Mouse (Mus musculus) splenic B cell, adult 2 months (primary cell): ENCODE results near the gene Prkcd.

Experiments
- DNase-seq: peaks from one replicate; pipeline ENCODE4 v3.0.0-alpha.2; 2011; ENCODE audit warnings: low read depth, low spot score
- H3K27me3 ChIP-seq: 2 replicates; pipeline ENCODE4 v1.6.1; 2012; ENCODE audit warnings: mild to moderate bottlenecking, low read length, moderate library complexity, mixed read lengths; ENCODE audit not compliant: control insufficient read depth, poor library complexity, insufficient read depth, severe bottlenecking
- H3K36me3 ChIP-seq: 2 replicates; pipeline ENCODE4 v1.6.1; 2012; ENCODE audit warnings: mild to moderate bottlenecking, low read length, moderate library complexity, mixed read lengths; ENCODE audit not compliant: control insufficient read depth, poor library complexity, insufficient read depth, severe bottlenecking

The Prkcd gene

DNA sequence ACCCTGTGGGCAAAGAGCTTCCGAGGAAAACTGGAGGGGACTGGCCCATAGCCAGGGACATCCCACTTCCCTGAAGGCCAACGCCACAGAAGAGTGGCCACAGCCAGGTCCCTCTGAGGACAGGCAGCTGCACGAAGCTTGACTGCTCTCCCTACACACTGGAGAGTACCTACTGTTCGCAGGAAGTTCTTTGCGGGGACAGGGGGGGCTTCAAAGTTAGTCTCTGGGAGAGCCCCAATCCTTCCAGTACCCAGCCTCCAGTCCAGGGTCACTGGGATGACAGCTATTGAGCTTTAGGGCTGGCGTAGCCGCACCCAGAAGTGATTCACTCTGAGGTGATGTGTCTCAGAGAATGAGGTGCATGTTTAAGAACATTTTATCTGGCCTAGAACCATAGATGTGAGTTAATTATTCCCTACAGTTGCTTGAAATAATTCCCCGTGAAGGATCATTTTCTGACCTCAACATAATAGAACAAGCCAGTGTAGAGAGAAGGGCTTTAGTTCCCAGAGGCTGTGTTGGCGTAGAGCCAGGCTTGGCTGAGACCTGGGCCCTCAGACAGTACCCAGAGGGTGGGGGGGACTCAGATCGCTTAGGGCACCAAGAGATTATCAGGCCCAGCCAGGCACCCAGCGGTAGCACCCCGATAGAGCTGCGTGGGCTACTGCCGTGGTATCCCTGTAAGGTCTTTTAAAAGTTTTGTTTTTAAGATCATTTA, 64.4 kb downstream of the Prkcd start:
- Histone ChIP-seq H3K27me3 (no peaks in the 10 kb centered on the region), H3K36me3 (peaks cover 23% of the 10 kb centered on the region)
- DNase-seq, result no peak

DNA sequence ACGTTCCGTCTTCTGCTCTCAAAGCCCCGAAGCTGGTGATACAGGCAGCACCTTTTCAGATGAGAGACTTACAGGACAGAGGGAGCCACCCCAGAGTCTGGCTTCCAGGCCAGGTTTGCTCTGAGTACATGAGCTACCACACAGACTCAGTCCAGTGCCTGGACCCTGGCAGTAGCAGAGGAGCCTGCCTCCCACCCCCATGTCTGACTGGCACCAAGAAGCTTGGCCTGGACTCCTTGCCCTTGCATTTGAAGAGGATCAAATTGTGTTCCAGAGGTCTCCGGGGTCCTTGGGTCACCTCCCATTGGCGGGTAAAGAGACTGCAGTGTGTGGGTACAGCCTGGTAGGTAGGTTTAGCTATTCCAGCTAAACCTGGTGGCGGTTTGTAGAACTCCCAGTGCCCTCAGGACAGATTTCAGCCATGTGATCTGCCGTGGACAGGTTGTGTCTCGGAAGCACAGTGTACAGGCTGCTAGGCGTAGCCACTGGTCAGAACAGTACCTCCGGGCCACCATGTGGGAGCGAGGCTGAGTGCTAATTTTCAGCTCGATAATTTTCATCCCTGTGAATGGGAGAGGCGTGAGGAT, 65.1 kb downstream of the Prkcd start:
- Histone ChIP-seq H3K27me3 (no peaks in the 10 kb centered on the region), H3K36me3 (peaks cover 27% of the 10 kb centered on the region)
- no peak for DNase-seq

DNA sequence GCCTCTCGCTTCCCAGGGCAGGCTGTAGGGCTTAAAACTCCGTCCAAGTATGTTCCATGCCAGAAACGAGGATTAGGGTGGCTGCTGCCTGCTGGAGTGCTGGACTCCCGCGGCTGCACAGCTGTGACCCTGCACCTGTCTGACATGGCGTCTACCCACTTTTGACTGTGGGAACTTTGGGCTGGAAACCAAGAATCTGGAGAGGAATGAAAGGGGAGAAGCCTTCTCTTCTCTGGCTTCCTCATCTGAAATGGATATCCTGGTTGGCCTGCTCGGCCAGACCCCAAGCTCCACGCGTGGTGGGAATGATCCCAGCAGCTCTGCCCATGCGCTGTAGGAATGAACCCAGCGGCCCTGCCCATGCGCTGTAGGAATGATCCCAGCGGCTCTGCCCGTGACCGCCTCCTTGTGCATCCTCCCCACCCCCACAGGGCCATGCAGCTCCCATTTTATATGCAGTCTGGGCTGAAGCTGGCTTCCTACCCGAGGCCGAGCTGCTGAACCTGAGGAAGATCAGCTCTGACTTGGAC, 66.6 kb downstream of the Prkcd start:
- Histone ChIP-seq H3K27me3 (no peaks in the 10 kb centered on the region), H3K36me3 (peaks cover 23% of the 10 kb centered on the region)
- DNase-seq, result no peak

DNA sequence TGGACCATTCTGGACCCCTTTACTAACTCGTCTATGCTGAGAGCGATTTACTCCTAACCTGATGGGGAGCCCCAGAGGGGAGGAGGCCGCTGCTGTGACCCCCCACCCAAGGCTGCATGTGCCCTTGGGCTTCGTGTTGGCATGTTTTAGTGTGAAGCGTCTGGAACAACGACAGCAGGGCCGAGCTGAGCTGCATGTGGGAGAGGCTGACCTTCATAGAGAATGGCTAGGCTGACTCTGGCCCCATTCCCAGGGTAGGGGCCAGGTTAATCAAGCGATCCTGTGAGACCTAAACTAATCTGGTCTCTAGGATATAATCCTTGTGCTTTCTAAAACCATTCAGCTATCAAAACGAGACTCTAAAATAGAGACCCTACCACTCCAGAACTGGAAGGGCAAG, 68.3 kb downstream of the Prkcd start:
- Histone ChIP-seq H3K27me3 (no peaks in the 10 kb centered on the region), H3K36me3 (peaks cover 21% of the 10 kb centered on the region)
- no peak for DNase-seq

DNA sequence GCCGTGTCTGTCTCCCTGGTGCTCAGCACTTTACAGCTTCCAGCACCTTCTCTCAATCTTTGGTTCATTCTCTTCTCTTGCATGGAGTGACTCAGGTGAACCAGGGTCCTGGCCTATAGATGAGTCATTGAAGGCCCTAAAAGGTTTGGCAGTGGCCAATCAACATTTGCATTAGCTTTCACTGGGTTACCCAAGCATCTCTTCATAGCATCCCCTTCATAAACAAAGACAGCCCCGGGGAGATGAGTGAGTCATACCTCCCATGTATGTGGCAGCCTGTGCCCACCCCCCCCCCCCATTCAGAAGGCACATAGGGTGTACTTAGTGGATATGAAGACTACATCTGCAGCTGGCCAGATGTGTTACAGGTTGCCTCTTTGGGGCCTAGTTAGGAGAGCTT, 69.4 kb downstream of the Prkcd start:
- Histone ChIP-seq H3K36me3 (peaks cover 21% of the 10 kb centered on the region), H3K27me3 (no peaks in the 10 kb centered on the region)
- no peak for DNase-seq

DNA sequence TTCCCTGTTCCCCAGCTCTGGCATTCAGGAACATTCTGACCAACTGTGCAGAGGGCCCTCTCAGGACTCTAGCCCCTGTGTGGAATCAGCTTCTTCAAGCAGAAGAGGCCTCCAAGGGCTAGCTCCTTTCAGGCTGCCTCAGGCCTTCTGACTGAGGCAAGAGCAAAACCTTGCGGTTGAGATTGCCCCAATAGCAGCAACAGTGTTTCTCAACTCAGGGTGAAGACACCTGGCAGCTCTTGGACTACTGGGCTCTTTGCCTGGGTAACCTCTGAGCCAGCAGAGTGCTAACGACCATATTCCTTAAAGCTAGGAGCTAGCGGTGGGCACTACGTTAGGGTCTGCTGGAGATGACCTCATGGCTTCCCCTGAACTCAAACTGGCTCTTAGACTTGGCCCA, 72.8 kb downstream of the Prkcd start:
- H3K36me3 ChIP-seq, result peaks cover 6% of the 10 kb centered on the region
- H3K27me3 ChIP-seq, result no peaks in the 10 kb centered on the region
- DNase-seq, result no peak

DNA sequence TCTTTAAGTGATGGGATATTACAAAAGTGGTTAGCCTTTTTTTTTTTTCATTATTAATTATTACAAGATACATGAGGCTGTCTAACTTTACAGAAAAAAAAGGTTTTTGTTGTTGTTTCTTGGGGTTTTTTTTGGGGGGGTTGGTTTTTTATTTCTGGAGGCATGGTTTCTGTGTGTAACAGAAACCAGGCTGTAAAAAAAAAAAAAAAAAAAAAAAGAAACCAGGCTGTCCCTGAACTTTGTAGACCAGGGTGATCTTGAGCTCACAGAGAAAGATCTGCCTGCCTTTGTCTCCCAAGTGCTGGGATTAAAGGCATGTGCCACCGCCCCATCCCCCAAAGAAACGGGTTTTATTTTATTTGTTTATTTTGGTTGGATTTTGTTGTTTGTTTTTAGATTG, 74.0 kb downstream of the Prkcd start:
- no peak for DNase-seq
- Histone ChIP-seq H3K36me3 (peaks cover 5% of the 10 kb centered on the region), H3K27me3 (no peaks in the 10 kb centered on the region)

DNA sequence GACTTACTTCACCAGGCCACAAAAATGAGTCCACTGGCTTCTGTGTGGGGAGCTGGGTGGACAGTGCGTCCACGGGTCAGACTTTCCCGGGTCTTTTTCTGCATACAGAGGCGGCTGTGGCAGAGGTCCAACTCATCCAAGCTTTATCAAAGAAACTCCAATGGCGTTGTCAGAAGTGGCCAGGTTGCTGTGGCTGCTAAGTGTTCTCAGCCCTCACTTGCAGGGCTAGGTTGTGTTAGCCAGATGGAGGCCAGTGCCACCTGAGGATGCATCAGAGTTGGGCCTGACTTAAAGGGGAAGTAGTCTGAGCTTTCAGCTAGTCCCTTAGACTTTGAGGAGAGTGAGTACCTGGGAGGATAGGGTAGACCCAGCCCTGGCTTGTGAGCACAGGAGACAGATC, 74.5 kb downstream of the Prkcd start:
- DNase-seq, result peak; percentile 38
- no peaks in the 10 kb centered on the region for H3K27me3 ChIP-seq

DNA sequence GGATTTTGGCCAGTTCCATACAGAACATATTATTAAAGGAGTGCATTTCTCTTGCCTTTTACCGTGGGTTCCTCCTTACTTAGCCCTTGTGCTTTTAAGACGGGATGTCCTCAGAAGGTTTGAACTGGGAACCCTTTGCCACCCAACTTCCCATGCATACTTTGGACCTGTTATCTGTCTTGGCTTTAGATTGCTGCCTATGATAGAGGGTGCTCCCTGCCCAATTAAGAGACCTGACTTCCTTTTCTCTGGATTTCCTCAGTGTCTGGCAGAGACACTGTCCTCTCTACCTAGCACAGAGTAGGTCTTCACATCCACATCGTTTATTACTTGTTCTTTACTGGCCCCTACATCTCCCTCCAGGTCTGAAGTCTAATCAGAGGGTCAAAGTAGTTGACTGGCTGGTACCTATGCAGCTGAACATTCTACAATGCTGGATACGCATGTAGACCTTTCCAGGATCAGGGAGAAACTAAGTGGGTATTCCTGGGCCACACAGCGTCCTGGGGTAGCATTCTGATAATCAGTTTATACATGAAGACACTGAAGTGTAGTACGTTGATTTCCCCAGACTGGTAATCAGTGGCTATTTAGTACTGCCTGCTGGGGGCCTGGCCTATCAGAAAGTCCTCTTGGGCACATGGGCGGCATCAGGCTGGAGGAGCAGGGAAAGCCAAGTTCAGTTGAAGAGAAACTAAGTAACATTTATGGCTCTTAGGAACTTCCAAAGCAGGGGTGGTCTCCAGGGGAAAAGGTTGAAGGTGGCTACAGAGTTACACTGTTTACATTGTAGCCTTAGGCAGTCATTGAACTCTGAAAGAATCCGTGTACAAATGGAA, 75.6 kb downstream of the Prkcd start:
- no peak for DNase-seq
- H3K27me3 ChIP-seq, result no peaks in the 10 kb centered on the region
- H3K36me3 ChIP-seq, result no peaks in the 10 kb centered on the region

More for the DNA sequence above, 74.5 kb downstream of the Prkcd start:
- H3K36me3 ChIP-seq, result peaks cover 4% of the 10 kb centered on the region

DNA sequence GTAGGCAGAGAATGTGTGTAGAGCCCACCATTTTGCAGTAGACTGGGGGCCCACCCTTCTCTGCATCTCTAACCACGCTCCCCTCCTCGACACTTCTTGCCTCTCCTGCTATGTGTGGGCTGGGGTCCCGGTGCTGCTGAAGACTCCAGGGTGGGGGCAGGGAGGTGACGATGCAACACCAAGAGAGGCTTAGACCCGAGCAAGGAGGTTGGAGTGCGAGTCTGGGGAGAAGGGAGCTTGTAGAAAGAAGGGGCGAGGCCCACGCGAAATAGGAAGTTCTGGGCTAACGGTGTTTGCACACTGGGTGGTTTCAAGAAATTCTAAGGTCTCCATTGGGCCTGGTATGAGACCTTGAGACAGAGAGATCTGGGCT, 76.2 kb downstream of the Prkcd start:
- peak; percentile 39 for DNase-seq
- no peaks in the 10 kb centered on the region for H3K36me3 ChIP-seq

DNA sequence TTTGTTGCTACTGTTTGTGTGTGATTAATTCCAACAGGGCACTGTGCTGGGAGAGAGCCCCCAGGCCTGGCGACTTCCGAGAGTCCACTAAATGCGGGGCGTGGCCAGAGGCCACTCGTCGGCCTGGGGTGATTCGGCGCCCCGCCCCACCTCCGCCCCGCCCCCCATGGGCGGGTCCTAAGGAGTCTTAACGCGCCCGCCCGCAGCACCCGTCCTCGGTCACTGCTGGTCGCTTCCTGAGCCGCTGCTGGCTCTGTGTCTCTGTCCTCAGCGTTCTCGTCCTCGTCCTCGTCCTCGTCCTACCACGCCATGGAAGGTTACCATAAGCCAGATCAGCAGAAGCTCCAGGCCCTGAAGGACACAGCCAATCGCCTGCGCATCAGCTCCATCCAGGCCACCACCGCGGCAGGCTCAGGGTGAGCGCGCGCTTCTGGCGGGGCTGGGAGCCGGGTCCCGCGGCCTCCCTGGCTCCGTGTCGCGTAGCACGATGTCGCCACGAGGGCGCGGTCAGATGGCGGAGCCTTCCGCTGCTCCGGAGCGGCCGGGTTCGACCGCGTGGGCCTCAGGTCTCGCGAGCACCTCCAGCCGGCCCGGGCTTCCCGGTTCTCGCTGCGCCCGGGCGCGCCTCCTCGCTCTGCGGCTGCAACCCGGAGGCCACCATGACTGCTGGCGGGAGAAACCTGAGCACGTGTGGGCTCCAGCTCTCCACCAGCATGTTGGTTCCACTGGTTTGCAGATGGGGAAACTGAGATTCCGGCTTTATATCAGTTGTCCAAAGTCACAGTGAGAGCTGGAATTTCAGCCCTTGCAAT, 76.8 kb downstream of the Prkcd start:
- Histone ChIP-seq H3K36me3 (no peaks in the 10 kb centered on the region), H3K27me3 (no peaks in the 10 kb centered on the region)
- DNase-seq, result peak; percentile 92

More for the DNA sequence above, 76.2 kb downstream of the Prkcd start:
- no peaks in the 10 kb centered on the region for H3K27me3 ChIP-seq

DNA sequence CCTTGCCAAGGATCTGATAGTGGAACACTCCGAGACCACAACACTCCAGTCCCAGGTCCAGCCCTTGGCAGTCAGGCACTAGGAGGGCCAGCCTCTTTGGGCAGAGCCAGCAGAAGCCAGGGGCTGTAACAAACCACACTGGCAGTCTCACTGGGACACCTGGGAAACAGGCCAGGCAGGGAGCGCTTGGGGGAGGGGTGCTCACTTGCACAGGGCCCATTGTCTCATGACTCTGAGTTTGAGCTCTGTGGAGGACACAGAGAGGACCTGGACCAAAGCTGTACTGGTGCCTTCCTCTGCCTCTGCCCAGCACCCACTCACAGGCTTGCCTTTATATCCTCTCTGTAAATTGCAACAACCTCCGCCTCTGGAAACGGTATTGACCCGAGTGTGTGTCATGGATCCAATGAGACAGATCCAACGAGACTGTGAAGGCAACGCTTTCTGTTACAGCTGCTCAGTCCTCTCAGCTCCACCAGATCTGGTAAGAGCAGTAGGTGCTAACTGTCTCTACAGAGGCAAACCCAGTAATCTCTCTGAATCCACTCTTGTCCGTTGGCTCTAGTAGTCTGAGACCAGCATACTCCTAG, 77.8 kb downstream of the Prkcd start, which contains the start of gene Tkt:
TSS of gene Tkt (plus strand) at position 229 of the 590 bp plus-strand sequence.
- no peak for DNase-seq

More for the DNA sequence above, 77.8 kb downstream of the Prkcd start, which contains the start of gene Tkt:
- Histone ChIP-seq H3K36me3 (no peaks in the 10 kb centered on the region), H3K27me3 (no peaks in the 10 kb centered on the region)
